Mouse (Mus musculus) G1E (cell line): Measurements from ENCODE around the gene Slmap.

Experiments
- CTCF ChIP-seq: IDR thresholded peaks from 2 replicates; pipeline ENCODE4 v1.5.1; 2012; ENCODE audit warnings: low read depth, low read length, inconsistent platforms, mixed read lengths
- GATA1 ChIP-seq: IDR thresholded peaks from 2 replicates; pipeline ENCODE4 v1.6.1; 2012; ENCODE audit warnings: borderline replicate concordance, low read length, inconsistent platforms, mixed read lengths
- TAL1 ChIP-seq: conservative IDR thresholded peaks from 2 replicates; pipeline ENCODE4 v1.6.1; 2012; ENCODE audit warnings: low read depth, low read length, inconsistent platforms, mixed read lengths

DNA sequence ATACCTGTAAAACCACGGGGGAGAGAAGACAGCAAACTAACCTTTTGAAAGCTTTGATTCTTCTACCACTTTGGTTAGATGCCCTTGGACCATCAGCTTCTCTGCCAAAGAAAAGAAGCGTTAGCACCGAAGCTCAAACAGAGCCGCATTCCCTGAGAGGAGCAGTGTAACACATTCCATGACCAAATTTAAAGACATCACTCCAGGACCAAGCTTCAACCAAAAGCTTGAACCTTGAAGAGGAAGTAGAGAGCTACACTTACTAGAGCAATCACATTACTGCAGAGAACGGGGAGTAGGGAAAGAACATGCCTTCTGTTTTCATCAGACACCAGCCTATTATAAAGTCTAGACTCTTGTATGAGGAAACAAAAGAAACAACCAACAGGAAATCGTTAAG, 92.2 kb downstream of the Slmap start:
- TF ChIP-seq CTCF (no peak), GATA1 (no peak), TAL1 (no peak)
